Mouse (Mus musculus): ENCODE data around the gene Mocs2.

- TF ChIP-seq TAL1 (IDR thresholded peaks at IDR 0.05; ENCODE audit: low read length) (no peak), GATA1 (IDR thresholded peaks at IDR 0.05; ENCODE audit: low read length) (no peak)
Measured at GRCm38 (mm10) chr13:114853152-114853551, 35.1 kb downstream of the Mocs2 start.

Data from erythroblast, embryonic 14.5 days (primary cell).